Mouse (Mus musculus): ENCODE results near the gene Crmp1. TPM values are rescaled to one million over a fixed set of nuclear protein-coding genes. Genes with fewer than 3 reads are reported as not detected.

Crmp1 gene
- polyA plus RNA-seq, 1 experiment: 0.05 TPM

DNA sequence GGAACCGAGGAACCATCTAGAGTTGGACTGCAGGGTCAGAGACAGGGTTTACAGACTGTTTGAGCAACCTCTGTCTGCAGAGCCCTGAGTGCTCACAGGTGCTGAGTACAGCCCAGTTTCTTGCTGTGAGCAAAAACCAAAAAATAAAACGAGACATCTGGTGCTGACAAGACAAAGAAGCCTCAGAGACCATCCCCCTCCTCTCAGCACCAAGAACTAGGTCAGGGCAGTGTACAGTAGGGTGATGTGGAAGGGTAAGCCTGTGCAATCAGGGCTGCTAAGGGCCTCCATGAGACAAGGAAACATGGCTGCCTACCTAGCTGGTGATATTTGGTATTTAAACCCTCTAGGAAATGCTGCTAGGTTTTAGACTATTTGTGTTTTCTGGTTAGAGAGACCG is 9.9 kb downstream of the Crmp1 start:
- H3K79me2 ChIP-seq (ENCODE audit: control insufficient read depth, insufficient read depth): no peaks in the 10 kb centered on the region
- no peak for TF ChIP-seq FOSL1 (IDR thresholded peaks at IDR 0.05; ENCODE audit: insufficient read depth, low read length, poor library complexity, severe bottlenecking)
- no peak for TF ChIP-seq CEBPB (IDR thresholded peaks at IDR 0.05; ENCODE audit: low read depth)
- no peak for TF ChIP-seq CTCF (IDR thresholded peaks at IDR 0.05; ENCODE audit: control insufficient read depth, insufficient read depth, insufficient read length)
- no peak for TF ChIP-seq MAX (IDR thresholded peaks at IDR 0.05)
- no peak for TF ChIP-seq MYOD1 (IDR thresholded peaks at IDR 0.05; ENCODE audit: control insufficient read depth, insufficient read length, low read depth)
- TF ChIP-seq USF1 (IDR thresholded peaks at IDR 0.05; ENCODE audit: low read depth): no peak
- no peak for TF ChIP-seq MYOG (IDR thresholded peaks at IDR 0.05; ENCODE audit: control insufficient read depth, extremely low read depth, insufficient read length)
- peaks cover 3% of the 10 kb centered on the region for H3K27me3 ChIP-seq (ENCODE audit: control insufficient read depth, insufficient read depth, insufficient read length)
- H3K4me3 ChIP-seq (ENCODE audit: insufficient read depth, poor library complexity, severe bottlenecking): no peak overlapping the region
- H3K79me3 ChIP-seq (ENCODE audit: low read depth): no peaks in the 10 kb centered on the region
- H3ac ChIP-seq (ENCODE audit: control insufficient read depth, insufficient read length, low read depth): no peak overlapping the region
- H3K36me3 ChIP-seq (ENCODE audit: control insufficient read depth, insufficient read depth): no peaks in the 10 kb centered on the region

DNA sequence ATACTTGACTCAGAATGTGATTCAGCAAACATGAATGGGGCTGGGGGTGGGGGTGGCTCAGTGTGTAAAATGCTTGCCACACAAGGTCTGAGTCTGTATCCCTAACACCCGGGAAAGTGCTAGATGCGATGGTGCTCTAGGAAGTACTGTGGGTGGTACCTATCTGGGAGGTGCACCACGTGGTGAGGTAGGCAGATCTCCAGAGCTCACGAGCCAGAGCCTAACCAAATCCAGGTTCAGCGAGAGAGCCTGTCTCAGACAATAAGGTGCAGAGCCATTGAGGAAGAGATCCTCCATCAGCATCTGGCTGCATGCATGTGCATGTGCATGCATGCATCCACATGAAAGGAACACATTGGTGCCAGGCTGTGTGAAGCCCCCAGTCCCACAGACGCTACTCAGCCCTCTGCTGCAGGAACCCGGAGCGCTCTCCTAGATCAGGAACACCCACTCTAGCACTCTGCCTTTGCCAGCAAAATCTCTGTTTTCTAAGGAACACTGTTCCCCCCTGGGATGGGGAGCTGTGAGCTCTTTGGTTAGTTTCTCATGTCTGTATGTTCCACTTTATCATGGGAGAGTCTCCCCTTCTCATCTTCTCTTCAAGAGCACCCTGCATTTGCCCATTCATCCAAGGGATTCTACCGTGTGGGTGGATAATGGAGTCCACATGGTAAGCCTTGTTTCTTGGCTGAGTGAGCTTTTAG is 10.5 kb downstream of the Crmp1 start:
- H3K27me3 ChIP-seq (ENCODE audit: control insufficient read depth, insufficient read depth, insufficient read length): no peaks in the 10 kb centered on the region
- no peaks in the 10 kb centered on the region for H3K79me3 ChIP-seq (ENCODE audit: low read depth)
- no peak overlapping the region for H3K4me3 ChIP-seq (ENCODE audit: insufficient read depth, poor library complexity, severe bottlenecking)
- no peaks in the 10 kb centered on the region for H3K36me3 ChIP-seq (ENCODE audit: control insufficient read depth, insufficient read depth)
- TF ChIP-seq MYOD1 (IDR thresholded peaks at IDR 0.05; ENCODE audit: control insufficient read depth, insufficient read length, low read depth) (no peak), USF1 (IDR thresholded peaks at IDR 0.05; ENCODE audit: low read depth) (no peak), CEBPB (IDR thresholded peaks at IDR 0.05; ENCODE audit: low read depth) (no peak), FOSL1 (IDR thresholded peaks at IDR 0.05; ENCODE audit: insufficient read depth, low read length, poor library complexity, severe bottlenecking) (no peak), MYOG (IDR thresholded peaks at IDR 0.05; ENCODE audit: control insufficient read depth, extremely low read depth, insufficient read length) (no peak), MAX (IDR thresholded peaks at IDR 0.05) (no peak), CTCF (IDR thresholded peaks at IDR 0.05; ENCODE audit: control insufficient read depth, insufficient read depth, insufficient read length) (no peak)
- no peaks in the 10 kb centered on the region for H3K79me2 ChIP-seq (ENCODE audit: control insufficient read depth, insufficient read depth)
- no peak overlapping the region for H3ac ChIP-seq (ENCODE audit: control insufficient read depth, insufficient read length, low read depth)

DNA sequence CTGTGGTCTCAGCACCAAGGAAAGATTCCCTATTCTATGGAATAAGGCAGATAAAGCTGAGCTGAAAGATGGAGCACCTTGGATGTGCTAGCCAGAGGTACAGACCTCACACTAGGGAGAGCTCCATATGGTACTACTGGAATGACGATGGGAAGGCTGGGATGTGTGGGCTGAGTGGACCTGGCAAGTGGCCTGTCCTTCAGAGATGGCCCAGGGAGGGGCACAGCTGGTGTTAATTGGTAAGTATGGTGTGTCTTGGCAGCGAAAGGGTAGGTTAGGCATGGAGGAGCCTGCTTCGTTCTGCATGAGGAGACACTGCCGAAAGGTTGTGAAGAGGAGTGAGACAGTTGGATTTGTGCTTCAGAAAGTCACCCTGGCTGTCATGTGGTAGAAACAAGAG is 12.8 kb downstream of the Crmp1 start:
- Histone ChIP-seq H3ac (ENCODE audit: control insufficient read depth, insufficient read length, low read depth) (no peak overlapping the region), H3K79me3 (ENCODE audit: low read depth) (no peaks in the 10 kb centered on the region), H3K79me2 (ENCODE audit: control insufficient read depth, insufficient read depth) (no peaks in the 10 kb centered on the region), H3K4me3 (ENCODE audit: insufficient read depth, poor library complexity, severe bottlenecking) (no peak overlapping the region), H3K36me3 (ENCODE audit: control insufficient read depth, insufficient read depth) (no peaks in the 10 kb centered on the region), H3K27me3 (ENCODE audit: control insufficient read depth, insufficient read depth, insufficient read length) (no peaks in the 10 kb centered on the region)
- TF ChIP-seq MYOG (IDR thresholded peaks at IDR 0.05; ENCODE audit: control insufficient read depth, extremely low read depth, insufficient read length): no peak
- no peak for TF ChIP-seq FOSL1 (IDR thresholded peaks at IDR 0.05; ENCODE audit: insufficient read depth, low read length, poor library complexity, severe bottlenecking)
- TF ChIP-seq MYOD1 (IDR thresholded peaks at IDR 0.05; ENCODE audit: control insufficient read depth, insufficient read length, low read depth): no peak
- no peak for TF ChIP-seq CTCF (IDR thresholded peaks at IDR 0.05; ENCODE audit: control insufficient read depth, insufficient read depth, insufficient read length)

DNA sequence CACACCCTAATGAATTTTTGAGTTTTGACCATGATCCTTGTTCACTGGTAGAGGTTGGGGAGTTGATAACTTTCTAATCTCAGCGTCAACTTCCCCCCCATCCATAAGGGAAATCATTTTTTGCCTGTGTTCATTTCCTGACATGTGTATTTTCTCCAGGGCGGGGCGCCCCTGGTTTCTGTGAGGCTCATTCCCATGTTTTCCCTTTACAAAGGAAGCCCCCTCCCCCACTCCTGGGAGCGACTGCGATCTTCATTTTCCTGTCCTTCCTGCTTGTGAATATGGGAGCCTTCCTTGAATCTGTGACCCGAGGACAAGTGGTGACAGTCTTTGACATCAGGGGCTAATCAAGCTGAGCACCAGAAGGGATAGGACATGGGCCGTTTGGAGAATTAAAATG is 15.1 kb downstream of the Crmp1 start:
- Histone ChIP-seq H3K79me3 (ENCODE audit: low read depth) (no peaks in the 10 kb centered on the region), H3K36me3 (ENCODE audit: control insufficient read depth, insufficient read depth) (no peaks in the 10 kb centered on the region), H3K79me2 (ENCODE audit: control insufficient read depth, insufficient read depth) (no peaks in the 10 kb centered on the region), H3K4me3 (ENCODE audit: insufficient read depth, poor library complexity, severe bottlenecking) (no peak overlapping the region), H3K27me3 (ENCODE audit: control insufficient read depth, insufficient read depth, insufficient read length) (peaks cover 3% of the 10 kb centered on the region), H3ac (ENCODE audit: control insufficient read depth, insufficient read length, low read depth) (no peak overlapping the region)
- TF ChIP-seq FOSL1 (IDR thresholded peaks at IDR 0.05; ENCODE audit: insufficient read depth, low read length, poor library complexity, severe bottlenecking) (no peak), MYOD1 (IDR thresholded peaks at IDR 0.05; ENCODE audit: control insufficient read depth, insufficient read length, low read depth) (no peak), USF1 (IDR thresholded peaks at IDR 0.05; ENCODE audit: low read depth) (no peak), MAX (IDR thresholded peaks at IDR 0.05) (no peak), CTCF (IDR thresholded peaks at IDR 0.05; ENCODE audit: control insufficient read depth, insufficient read depth, insufficient read length) (no peak), MYOG (IDR thresholded peaks at IDR 0.05; ENCODE audit: control insufficient read depth, extremely low read depth, insufficient read length) (no peak), CEBPB (IDR thresholded peaks at IDR 0.05; ENCODE audit: low read depth) (no peak)

DNA sequence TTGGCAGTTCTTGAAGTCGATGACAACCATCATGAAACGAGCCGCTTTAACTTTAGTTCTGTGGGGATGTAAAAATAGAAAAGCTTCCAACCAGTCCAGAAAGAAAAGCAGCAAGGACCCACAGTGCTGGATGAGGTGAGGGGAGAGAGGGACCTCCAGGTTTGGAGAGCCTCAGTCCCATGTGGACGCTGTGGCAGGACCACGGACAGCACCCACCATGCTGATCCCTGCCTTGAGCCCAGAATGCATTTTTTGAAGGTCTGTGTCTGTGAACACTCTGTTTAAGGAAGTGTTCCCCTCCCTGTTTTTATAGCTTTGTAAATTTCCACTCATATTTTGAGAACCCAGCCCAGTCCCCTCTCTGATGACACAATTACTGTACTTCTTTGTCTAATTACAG is 15.5 kb downstream of the Crmp1 start:
- H3K36me3 ChIP-seq (ENCODE audit: control insufficient read depth, insufficient read depth): no peaks in the 10 kb centered on the region
- H3ac ChIP-seq (ENCODE audit: control insufficient read depth, insufficient read length, low read depth): no peak overlapping the region
- H3K4me3 ChIP-seq (ENCODE audit: insufficient read depth, poor library complexity, severe bottlenecking): no peak overlapping the region
- no peaks in the 10 kb centered on the region for H3K79me2 ChIP-seq (ENCODE audit: control insufficient read depth, insufficient read depth)
- H3K27me3 ChIP-seq (ENCODE audit: control insufficient read depth, insufficient read depth, insufficient read length): peaks cover 3% of the 10 kb centered on the region
- no peaks in the 10 kb centered on the region for H3K79me3 ChIP-seq (ENCODE audit: low read depth)
- TF ChIP-seq MAX (IDR thresholded peaks at IDR 0.05): no peak
- TF ChIP-seq MYOD1 (IDR thresholded peaks at IDR 0.05; ENCODE audit: control insufficient read depth, insufficient read length, low read depth): no peak
- no peak for TF ChIP-seq FOSL1 (IDR thresholded peaks at IDR 0.05; ENCODE audit: insufficient read depth, low read length, poor library complexity, severe bottlenecking)
- no peak for TF ChIP-seq CEBPB (IDR thresholded peaks at IDR 0.05; ENCODE audit: low read depth)
- no peak for TF ChIP-seq CTCF (IDR thresholded peaks at IDR 0.05; ENCODE audit: control insufficient read depth, insufficient read depth, insufficient read length)
- no peak for TF ChIP-seq MYOG (IDR thresholded peaks at IDR 0.05; ENCODE audit: control insufficient read depth, extremely low read depth, insufficient read length)
